In the genomic region with DNA sequence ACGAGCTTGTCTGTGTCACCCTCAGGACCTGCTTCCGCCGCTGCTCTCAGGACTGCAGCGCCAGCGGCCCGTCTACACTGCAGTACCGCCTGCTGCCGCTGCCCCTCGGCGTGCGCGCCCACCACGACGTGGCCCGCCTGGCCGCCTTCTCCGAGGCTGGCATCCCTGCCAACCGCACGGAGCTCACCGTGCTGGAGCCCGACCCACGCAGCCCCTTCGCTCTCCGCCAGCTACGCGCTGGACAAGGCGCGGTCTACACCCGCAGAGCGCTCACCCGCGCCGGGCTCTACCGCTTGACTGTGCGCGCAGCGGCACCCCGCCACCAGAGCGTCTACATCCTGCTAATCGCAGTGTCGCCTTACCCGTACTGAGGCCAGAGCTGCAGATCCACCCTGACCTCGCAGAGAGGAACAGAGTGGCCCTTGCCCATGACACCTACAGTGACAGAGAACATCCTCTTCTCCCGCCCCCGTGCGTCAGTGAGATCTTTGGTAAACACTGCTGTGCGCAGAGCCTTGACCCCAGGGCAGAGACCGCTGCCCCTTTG, we compare ENCODE assay signal across 8 mouse cellular contexts. TPM values are rescaled to one million over a fixed set of nuclear protein-coding genes. Genes with fewer than 3 reads are reported as not detected.
DNase-seq lines count a peak whose midpoint lies in the region; ATAC-seq and TF ChIP-seq lines count a peak whose summit lies in the region.

No protein-coding gene starts in this region.

- H3K4me3 ChIP-seq in ES-E14 (ENCODE audit: insufficient read depth in 1 of 2, low read depth in 1 of 2, low read length in 2 of 2, poor library complexity in 1 of 2, severe bottlenecking in 1 of 2) = peak overlapping the region; percentile 74 to 75
- peak overlapping the region; percentile 60 for H3K4me3 ChIP-seq in forebrain, embryonic 10.5 days
- H3K4me3 ChIP-seq in lung, embryonic 14.5 days (ENCODE audit: low read depth, low read length) = peak overlapping the region; percentile 41
- peak overlapping the region; percentile 41 for H3K4me3 ChIP-seq in neural tube, embryonic 15.5 days (replicated peaks)

- DNase-seq in cerebellum, postnatal 10 days = peak; percentile 66 to 70
- DNase-seq in ES-E14 (ENCODE audit: low read depth, low spot score) (no peak), adipocyte (ENCODE audit: low spot score) (no peak)
- DNase-seq in forebrain, embryonic 10.5 days (ENCODE audit: extremely low spot score, low spot score) = peak; percentile 60
- peak; percentile 57 for DNase-seq in kidney, adult 11 months
- peak; percentile 74 for DNase-seq in lung, embryonic 14.5 days

- H3K9me3 ChIP-seq in ES-E14 (ENCODE audit: control insufficient read depth, insufficient read depth, low read depth, low read length) = no peaks in the 10 kb centered on the region
- H3K9me3 ChIP-seq in forebrain, embryonic 10.5 days = no peaks in the 10 kb centered on the region
- no peaks in the 10 kb centered on the region for H3K9me3 ChIP-seq in lung, embryonic 14.5 days (ENCODE audit: low read depth, low read length)
- H3K9me3 ChIP-seq in neural tube, embryonic 15.5 days (replicated peaks) = no peaks in the 10 kb centered on the region

- H3K4me2 ChIP-seq in lung, embryonic 14.5 days = peak overlapping the region; percentile 82
- H3K4me2 ChIP-seq in neural tube, embryonic 15.5 days = peak overlapping the region; percentile 75

- no peaks in the 10 kb centered on the region for H3K36me3 ChIP-seq in ES-E14 (ENCODE audit: control insufficient read depth, insufficient read depth, low read length, poor library complexity, severe bottlenecking)
- no peaks in the 10 kb centered on the region for H3K36me3 ChIP-seq in forebrain, embryonic 10.5 days (replicated peaks)
- no peaks in the 10 kb centered on the region for H3K36me3 ChIP-seq in lung, embryonic 14.5 days (ENCODE audit: insufficient read depth)
- no peaks in the 10 kb centered on the region for H3K36me3 ChIP-seq in neural tube, embryonic 15.5 days

- peaks cover 9 to 16% of the 10 kb centered on the region in 2 experiments for H3K4me1 ChIP-seq in ES-E14 (ENCODE audit: control insufficient read depth in 2 of 2, insufficient read depth in 2 of 2, low read length in 2 of 2, poor library complexity in 1 of 2)
- peaks cover 18% of the 10 kb centered on the region for H3K4me1 ChIP-seq in forebrain, embryonic 10.5 days
- H3K4me1 ChIP-seq in lung, embryonic 14.5 days (ENCODE audit: insufficient read depth) = 0 out of 2 replicates have a peak, but pooled peaks cover 3% of the 10 kb centered on the region
- peaks cover 8% of the 10 kb centered on the region for H3K4me1 ChIP-seq in neural tube, embryonic 15.5 days

- TF ChIP-seq CTCF in lung, embryonic 14.5 days (IDR thresholded peaks at IDR 0.05; ENCODE audit: low read depth) = peak; percentile 54

- WGBS in forebrain, embryonic 10.5 days = under 1% methylated on average over 48 of the region's 48 CpGs
- 1% methylated on average over 48 of the region's 48 CpGs for WGBS in lung, embryonic 14.5 days
- under 1% methylated on average over 48 of the region's 48 CpGs for WGBS in neural tube, embryonic 15.5 days

- no peak overlapping the region for H3K27ac ChIP-seq in ES-E14 (ENCODE audit: insufficient read depth, low read depth, low read length, poor library complexity, severe bottlenecking)
- peak overlapping the region; percentile 74 for H3K27ac ChIP-seq in forebrain, embryonic 10.5 days
- no peak overlapping the region for H3K27ac ChIP-seq in lung, embryonic 14.5 days (ENCODE audit: low read depth)
- no peak overlapping the region for H3K27ac ChIP-seq in neural tube, embryonic 15.5 days (replicated peaks)

- H3K27me3 ChIP-seq in forebrain, embryonic 10.5 days (ENCODE audit: poor library complexity, severe bottlenecking) = peaks cover 100% of the 10 kb centered on the region
- peaks cover 15% of the 10 kb centered on the region for H3K27me3 ChIP-seq in lung, embryonic 14.5 days (ENCODE audit: insufficient read depth, low read length)
- peaks cover 64% of the 10 kb centered on the region for H3K27me3 ChIP-seq in neural tube, embryonic 15.5 days (replicated peaks)

- H3K9ac ChIP-seq in ES-E14 (ENCODE audit: insufficient read depth, low read depth, low read length, poor library complexity, severe bottlenecking) = peak overlapping the region; percentile 72
- peak overlapping the region; percentile 51 for H3K9ac ChIP-seq in lung, embryonic 14.5 days
- H3K9ac ChIP-seq in neural tube, embryonic 15.5 days (replicated peaks) = peak overlapping the region; percentile 50

- ATAC-seq in cerebellum, adult (ENCODE audit: insufficient number of reproducible peaks, low FRiP score, low TSS enrichment) = no peak
- peak; percentile 53 for ATAC-seq in lung, embryonic 14.5 days (ENCODE audit: insufficient read depth)
- peak; percentile 71 for ATAC-seq in neural tube, embryonic 15.5 days (ENCODE audit: low FRiP score)

- in situ Hi-C loops in ES-E14 (cut with MboI; ENCODE audit: low sequenced_read_pairs in 2 of 2, unreplicated experiment in 2 of 2) = no loop called here

TF ChIP-seq in ES-E14, 5 proteins besides CTCF, POLR2A, EP300 and RAD21:
- TF ChIP-seq MAFK (IDR thresholded peaks at IDR 0.05; ENCODE audit: insufficient read depth, low read depth, low read length) = no peak
- no peak for TF ChIP-seq HCFC1 (IDR thresholded peaks at IDR 0.05; ENCODE audit: borderline replicate concordance, insufficient read depth, low read length)
- no peak for TF ChIP-seq ZC3H11A (IDR thresholded peaks at IDR 0.05; ENCODE audit: borderline replicate concordance, low read depth, low read length)
- no peak for TF ChIP-seq CHD2 (IDR thresholded peaks at IDR 0.05; ENCODE audit: low read depth, low read length)
- no peak for TF ChIP-seq ZNF384 (IDR thresholded peaks at IDR 0.05; ENCODE audit: low read depth, low read length)

RNA-seq across cellular contexts. Expression of gene Ass1, which starts 9.9 kb away (rescaled TPM):
- 120 and 154 TPM in 2 replicates for total RNA-seq in ES-E14 (2012; rRNA removed)
- polyA plus RNA-seq in forebrain, embryonic 10.5 days (2016; fragmentation: Nextera tagmentation; extraction: Ambion mirVana) = 7.3 and 7.6 TPM in 2 replicates
- 9.1 and 9.5 TPM in 2 replicates for polyA plus RNA-seq in lung, embryonic 14.5 days (2014; fragmentation: Nextera tagmentation; extraction: Ambion mirVana)
- polyA plus RNA-seq in neural tube, embryonic 15.5 days (2015; fragmentation: Nextera tagmentation; extraction: Ambion mirVana) = 9.1 and 21.3 TPM in 2 replicates

Comparison
In these comparisons a context has a peak if more than half of its experiments do, and no peak if none do; other contexts are left out.
1. DNase-seq: peak in cerebellum, postnatal 10 days (2 of 2), forebrain, embryonic 10.5 days (single experiment), kidney, adult 11 months (single experiment) and lung, embryonic 14.5 days (single experiment); none in ES-E14 (single experiment) and adipocyte (single experiment).
2. Peak in every context shown above with its lines, with median percentiles within 50 percentile points of each other: H3K4me3 ChIP-seq and H3K9ac ChIP-seq.